Mouse (Mus musculus): ENCODE measurements at regions not wholly inside any gene's neighbourhood (a gene's known extent, or its start where the extent isn't known, plus 50 kb on each side); places are given as distances from the start of the nearest gene placed in this dataset.

GRCm38 (mm10) chr2:115277421-115277820 lies 304.1 kb upstream of the BC052040 start:
- Histone ChIP-seq H3K27ac (ENCODE audit: low read length) (no peak overlapping the region), H3K36me3 (ENCODE audit: control insufficient read depth, insufficient read depth, low read length) (no peaks in the 10 kb centered on the region), H3K4me3 (ENCODE audit: low read depth, low read length) (no peak overlapping the region), H3K4me2 (ENCODE audit: low read length) (no peak overlapping the region), H3K4me1 (ENCODE audit: control insufficient read depth, insufficient read depth, low read length) (peaks cover 2% of the 10 kb centered on the region; the same call in 1 of the 2 replicates), H3K9ac (ENCODE audit: low read depth, low read length) (no peak overlapping the region), H3K9me3 (replicated peaks; ENCODE audit: control insufficient read depth, low read length, poor library complexity, severe bottlenecking) (no peaks in the 10 kb centered on the region), H3K27me3 (ENCODE audit: control insufficient read depth, insufficient read depth, low read depth, low read length) (no peaks in the 10 kb centered on the region)
- 23% methylated on average over 4 of the region's 4 CpGs for WGBS
- no peak for ATAC-seq

- WGBS, result 87% methylated on average over 2 of the region's 2 CpGs
- no peaks in the 10 kb centered on the region for H3K4me1 ChIP-seq (ENCODE audit: control insufficient read depth, insufficient read depth, low read length)
- H3K9me3 ChIP-seq (replicated peaks; ENCODE audit: control insufficient read depth, low read length, poor library complexity, severe bottlenecking), result no peaks in the 10 kb centered on the region
- no peak for ATAC-seq
- no peaks in the 10 kb centered on the region for H3K27me3 ChIP-seq (ENCODE audit: control insufficient read depth, insufficient read depth, low read depth, low read length)
- no peak overlapping the region for H3K9ac ChIP-seq (ENCODE audit: low read depth, low read length)
- no peak overlapping the region for H3K4me3 ChIP-seq (ENCODE audit: low read depth, low read length)
- no peak overlapping the region for H3K27ac ChIP-seq (ENCODE audit: low read length)
- H3K4me2 ChIP-seq (ENCODE audit: low read length), result no peak overlapping the region
- H3K36me3 ChIP-seq (ENCODE audit: control insufficient read depth, insufficient read depth, low read length), result no peaks in the 10 kb centered on the region
These were observed 288.5 kb upstream of the BC052040 start for GRCm38 (mm10) chr2:115293020-115293419.

- ATAC-seq, result no peak
- H3K27ac ChIP-seq (ENCODE audit: low read length), result no peak overlapping the region
- no peaks in the 10 kb centered on the region for H3K4me1 ChIP-seq (ENCODE audit: control insufficient read depth, insufficient read depth, low read length)
- no peak overlapping the region for H3K9ac ChIP-seq (ENCODE audit: low read depth, low read length)
- no peak overlapping the region for H3K4me3 ChIP-seq (ENCODE audit: low read depth, low read length)
- 90% methylated on average over 6 of the region's 6 CpGs for WGBS
- no peak overlapping the region for H3K4me2 ChIP-seq (ENCODE audit: low read length)
- H3K36me3 ChIP-seq (ENCODE audit: control insufficient read depth, insufficient read depth, low read length), result no peaks in the 10 kb centered on the region
- no peaks in the 10 kb centered on the region for H3K27me3 ChIP-seq (ENCODE audit: control insufficient read depth, insufficient read depth, low read depth, low read length)
- no peaks in the 10 kb centered on the region for H3K9me3 ChIP-seq (replicated peaks; ENCODE audit: control insufficient read depth, low read length, poor library complexity, severe bottlenecking)
These were observed 284.1 kb upstream of the BC052040 start for GRCm38 (mm10) chr2:115297463-115297862.

GRCm38 (mm10) chr2:115307248-115307647 lies 274.3 kb upstream of the BC052040 start:
- Histone ChIP-seq H3K4me1 (ENCODE audit: control insufficient read depth, insufficient read depth, low read length) (no peaks in the 10 kb centered on the region), H3K27me3 (ENCODE audit: control insufficient read depth, insufficient read depth, low read depth, low read length) (no peaks in the 10 kb centered on the region), H3K27ac (ENCODE audit: low read length) (no peak overlapping the region), H3K36me3 (ENCODE audit: control insufficient read depth, insufficient read depth, low read length) (no peaks in the 10 kb centered on the region), H3K9me3 (replicated peaks; ENCODE audit: control insufficient read depth, low read length, poor library complexity, severe bottlenecking) (no peaks in the 10 kb centered on the region), H3K9ac (ENCODE audit: low read depth, low read length) (no peak overlapping the region), H3K4me2 (ENCODE audit: low read length) (no peak overlapping the region), H3K4me3 (ENCODE audit: low read depth, low read length) (no peak overlapping the region)
- ATAC-seq, result no peak
- 84% methylated on average over 4 of the region's 4 CpGs for WGBS

- H3K4me2 ChIP-seq (ENCODE audit: low read length), result no peak overlapping the region
- ATAC-seq, result no peak
- H3K27ac ChIP-seq (ENCODE audit: low read length), result no peak overlapping the region
- WGBS, result 42% methylated on average over 4 of the region's 4 CpGs
- no peak overlapping the region for H3K9ac ChIP-seq (ENCODE audit: low read depth, low read length)
- H3K9me3 ChIP-seq (replicated peaks; ENCODE audit: control insufficient read depth, low read length, poor library complexity, severe bottlenecking), result no peaks in the 10 kb centered on the region; the same call in 1 of the 2 replicates
- H3K4me1 ChIP-seq (ENCODE audit: control insufficient read depth, insufficient read depth, low read length), result no peaks in the 10 kb centered on the region
- H3K4me3 ChIP-seq (ENCODE audit: low read depth, low read length), result no peak overlapping the region
- no peaks in the 10 kb centered on the region for H3K27me3 ChIP-seq (ENCODE audit: control insufficient read depth, insufficient read depth, low read depth, low read length)
- no peaks in the 10 kb centered on the region for H3K36me3 ChIP-seq (ENCODE audit: control insufficient read depth, insufficient read depth, low read length)
These were observed 271.5 kb upstream of the BC052040 start for GRCm38 (mm10) chr2:115309856-115310631.

GRCm38 (mm10) chr2:115318551-115318950 lies 263.0 kb upstream of the BC052040 start:
- no peak for ATAC-seq
- no peak overlapping the region for H3K9ac ChIP-seq (ENCODE audit: low read depth, low read length)
- WGBS, result 86% methylated on average over 3 of the region's 3 CpGs
- no peak overlapping the region for H3K4me2 ChIP-seq (ENCODE audit: low read length)
- H3K27me3 ChIP-seq (ENCODE audit: control insufficient read depth, insufficient read depth, low read depth, low read length), result no peaks in the 10 kb centered on the region
- no peaks in the 10 kb centered on the region for H3K36me3 ChIP-seq (ENCODE audit: control insufficient read depth, insufficient read depth, low read length)
- no peak overlapping the region for H3K4me3 ChIP-seq (ENCODE audit: low read depth, low read length)
- no peak overlapping the region for H3K27ac ChIP-seq (ENCODE audit: low read length)
- H3K9me3 ChIP-seq (replicated peaks; ENCODE audit: control insufficient read depth, low read length, poor library complexity, severe bottlenecking), result no peaks in the 10 kb centered on the region; the same call in 1 of the 2 replicates
- no peaks in the 10 kb centered on the region for H3K4me1 ChIP-seq (ENCODE audit: control insufficient read depth, insufficient read depth, low read length)

- Histone ChIP-seq H3K9me3 (replicated peaks; ENCODE audit: control insufficient read depth, low read length, poor library complexity, severe bottlenecking) (no peaks in the 10 kb centered on the region), H3K27ac (ENCODE audit: low read length) (no peak overlapping the region), H3K36me3 (ENCODE audit: control insufficient read depth, insufficient read depth, low read length) (no peaks in the 10 kb centered on the region), H3K4me2 (ENCODE audit: low read length) (no peak overlapping the region), H3K9ac (ENCODE audit: low read depth, low read length) (no peak overlapping the region), H3K4me3 (ENCODE audit: low read depth, low read length) (no peak overlapping the region), H3K4me1 (ENCODE audit: control insufficient read depth, insufficient read depth, low read length) (no peaks in the 10 kb centered on the region), H3K27me3 (ENCODE audit: control insufficient read depth, insufficient read depth, low read depth, low read length) (peaks cover 3% of the 10 kb centered on the region; the same call in 1 of the 2 replicates)
- no peak for ATAC-seq
- 14% methylated on average over 5 of the region's 5 CpGs for WGBS
These were observed 258.9 kb upstream of the BC052040 start for GRCm38 (mm10) chr2:115322582-115322981.

- no peak for ATAC-seq
- no peak overlapping the region for H3K4me2 ChIP-seq (ENCODE audit: low read length)
- 61% methylated on average over 2 of the region's 2 CpGs for WGBS
These were observed 255.0 kb upstream of the BC052040 start for GRCm38 (mm10) chr2:115326526-115326925.

GRCm38 (mm10) chr2:115338178-115338577 lies 243.3 kb upstream of the BC052040 start:
- Histone ChIP-seq H3K9ac (ENCODE audit: low read depth, low read length) (no peak overlapping the region), H3K9me3 (replicated peaks; ENCODE audit: control insufficient read depth, low read length, poor library complexity, severe bottlenecking) (no peaks in the 10 kb centered on the region), H3K27ac (ENCODE audit: low read length) (no peak overlapping the region), H3K27me3 (ENCODE audit: control insufficient read depth, insufficient read depth, low read depth, low read length) (no peaks in the 10 kb centered on the region), H3K36me3 (ENCODE audit: control insufficient read depth, insufficient read depth, low read length) (no peaks in the 10 kb centered on the region), H3K4me2 (ENCODE audit: low read length) (no peak overlapping the region), H3K4me3 (ENCODE audit: low read depth, low read length) (no peak overlapping the region), H3K4me1 (ENCODE audit: control insufficient read depth, insufficient read depth, low read length) (no peaks in the 10 kb centered on the region)
- WGBS, result 24% methylated on average over 7 of the region's 7 CpGs
- no peak for ATAC-seq

More at GRCm38 (mm10) chr2:115326526-115326925, 255.0 kb upstream of the BC052040 start:
- no peaks in the 10 kb centered on the region for H3K36me3 ChIP-seq (ENCODE audit: control insufficient read depth, insufficient read depth, low read length)
- H3K27ac ChIP-seq (ENCODE audit: low read length), result no peak overlapping the region
- no peak overlapping the region for H3K4me3 ChIP-seq (ENCODE audit: low read depth, low read length)
- H3K4me1 ChIP-seq (ENCODE audit: control insufficient read depth, insufficient read depth, low read length), result no peaks in the 10 kb centered on the region
- no peak overlapping the region for H3K9ac ChIP-seq (ENCODE audit: low read depth, low read length)
- H3K9me3 ChIP-seq (replicated peaks; ENCODE audit: control insufficient read depth, low read length, poor library complexity, severe bottlenecking), result no peaks in the 10 kb centered on the region
- peaks cover 3% of the 10 kb centered on the region; the same call in 1 of the 2 replicates for H3K27me3 ChIP-seq (ENCODE audit: control insufficient read depth, insufficient read depth, low read depth, low read length)

All from midbrain, embryonic 16.5 days (tissue).